Comparison of ENCODE assay signal across 8 mouse cellular contexts in genomic region chr6:146888660-146889490, GRCm38 (mm10). TPM values are rescaled to one million over a fixed set of nuclear protein-coding genes. Genes with fewer than 3 reads are reported as not detected.
DNase-seq lines count a peak whose midpoint lies in the region; ATAC-seq and TF ChIP-seq lines count a peak whose summit lies in the region.

No protein-coding gene starts in this region.

- peak overlapping the region; percentile 94 for H3K9ac ChIP-seq in heart, embryonic 11.5 days (ENCODE audit: low read depth, low read length)
- peak overlapping the region; percentile 75 for H3K9ac ChIP-seq in forebrain, embryonic 14.5 days (ENCODE audit: low read length)
- peak overlapping the region; percentile 79 for H3K9ac ChIP-seq in liver, embryonic 14.5 days (replicated peaks)

- H3K36me3 ChIP-seq in heart, embryonic 11.5 days (ENCODE audit: control insufficient read depth, insufficient read depth, low read length): no peaks in the 10 kb centered on the region
- no peaks in the 10 kb centered on the region for H3K36me3 ChIP-seq in E14TG2a.4 (ENCODE audit: insufficient read depth, low read length)
- H3K36me3 ChIP-seq in forebrain, embryonic 14.5 days (ENCODE audit: control insufficient read depth, insufficient read depth, low read length): no peaks in the 10 kb centered on the region
- H3K36me3 ChIP-seq in liver, embryonic 14.5 days (replicated peaks; ENCODE audit: control insufficient read depth, insufficient read depth, low read depth): no peaks in the 10 kb centered on the region

- H3K27me3 ChIP-seq in heart, embryonic 11.5 days (ENCODE audit: control insufficient read depth, insufficient read depth, low read length): no peaks in the 10 kb centered on the region
- no peaks in the 10 kb centered on the region; the same call in 1 of the 2 replicates for H3K27me3 ChIP-seq in E14TG2a.4 (ENCODE audit: insufficient read depth, low read length)
- no peaks in the 10 kb centered on the region; the same call in 1 of the 2 replicates for H3K27me3 ChIP-seq in forebrain, embryonic 14.5 days (replicated peaks; ENCODE audit: control insufficient read depth, insufficient read depth, low read length)
- no peaks in the 10 kb centered on the region for H3K27me3 ChIP-seq in liver, embryonic 14.5 days (ENCODE audit: control insufficient read depth, insufficient read depth, low read length)

- TF ChIP-seq EP300 in liver, embryonic 14.5 days (IDR thresholded peaks at IDR 0.05; ENCODE audit: low read depth): no peak

- peak overlapping the region; percentile 89 for H3K27ac ChIP-seq in heart, embryonic 11.5 days (ENCODE audit: low read depth, low read length)
- H3K27ac ChIP-seq in forebrain, embryonic 14.5 days (ENCODE audit: low read depth, low read length): no peak overlapping the region
- H3K27ac ChIP-seq in liver, embryonic 14.5 days: no peak overlapping the region

- 8% methylated on average over 17 of the region's 26 CpGs for WGBS in heart, embryonic 11.5 days (ENCODE audit: insufficient replicate concordance)
- WGBS in forebrain, embryonic 14.5 days: 12% methylated on average over 24 of the region's 26 CpGs
- 11% methylated on average over 26 of the region's 26 CpGs for WGBS in liver, embryonic 14.5 days (ENCODE audit: insufficient replicate concordance)

- H3K9me3 ChIP-seq in heart, embryonic 11.5 days (replicated peaks; ENCODE audit: control insufficient read depth, low read length): no peaks in the 10 kb centered on the region
- no peaks in the 10 kb centered on the region for H3K9me3 ChIP-seq in E14TG2a.4 (ENCODE audit: low read length)
- H3K9me3 ChIP-seq in forebrain, embryonic 14.5 days (replicated peaks; ENCODE audit: control insufficient read depth, low read length): no peaks in the 10 kb centered on the region
- no peaks in the 10 kb centered on the region for H3K9me3 ChIP-seq in liver, embryonic 14.5 days (ENCODE audit: control insufficient read depth, low read length)

- peaks cover 46% of the 10 kb centered on the region for H3K4me1 ChIP-seq in heart, embryonic 11.5 days (ENCODE audit: control insufficient read depth, insufficient read depth, low read length)
- peaks cover 50% of the 10 kb centered on the region for H3K4me1 ChIP-seq in E14TG2a.4 (replicated peaks; ENCODE audit: low read depth, low read length)
- peaks cover 2% of the 10 kb centered on the region; the same call in 1 of the 2 replicates for H3K4me1 ChIP-seq in forebrain, embryonic 14.5 days (ENCODE audit: control insufficient read depth, insufficient read depth, low read length)
- H3K4me1 ChIP-seq in liver, embryonic 14.5 days (replicated peaks; ENCODE audit: control insufficient read depth in 2 of 2, insufficient read depth in 2 of 2, low read length in 1 of 2): peaks cover 0 to 2% of the 10 kb centered on the region in 2 experiments; a peak in 1 of 4 replicates

- DNase-seq in heart, adult 18-20 months: no peak
- no peak for DNase-seq in forebrain, embryonic 14.5 days (ENCODE audit: low spot score)
- no peak for DNase-seq in liver, embryonic 14.5 days (ENCODE audit: low read depth in 3 of 3, low spot score in 3 of 3)
- no peak for DNase-seq in embryo, embryonic 10 days (ENCODE audit: low spot score)
- DNase-seq in gastrocnemius, postnatal 10 days: no peak
- no peak for DNase-seq in kidney, postnatal 10 days

- no peak for TF ChIP-seq CTCF in E14TG2a.4 (conservative IDR thresholded peaks at IDR 0.05; ENCODE audit: low read length)
- TF ChIP-seq CTCF in liver, embryonic 14.5 days (IDR thresholded peaks at IDR 0.05; ENCODE audit: low read depth): no peak

- peak overlapping the region; percentile 86 for H3K4me2 ChIP-seq in heart, embryonic 11.5 days
- H3K4me2 ChIP-seq in forebrain, embryonic 14.5 days (ENCODE audit: low read length): peak overlapping the region; percentile 84
- peak overlapping the region; percentile 89 for H3K4me2 ChIP-seq in liver, embryonic 14.5 days (ENCODE audit: low read depth)

- ATAC-seq in heart, embryonic 11.5 days (replicated peaks; ENCODE audit: insufficient number of reproducible peaks, low FRiP score, low TSS enrichment): peak; percentile 52
- ATAC-seq in forebrain, embryonic 14.5 days: peak; percentile 68
- peak; percentile 55 for ATAC-seq in liver, embryonic 14.5 days (ENCODE audit: insufficient read depth)

- peak overlapping the region; percentile 89 for H3K4me3 ChIP-seq in heart, embryonic 11.5 days (ENCODE audit: low read depth, low read length)
- H3K4me3 ChIP-seq in E14TG2a.4 (replicated peaks; ENCODE audit: low read length): peak overlapping the region; percentile 95
- peak overlapping the region; percentile 70 for H3K4me3 ChIP-seq in forebrain, embryonic 14.5 days (ENCODE audit: low read depth, low read length)
- H3K4me3 ChIP-seq in liver, embryonic 14.5 days (ENCODE audit: insufficient read depth in 1 of 2, low read depth in 2 of 2, low read length in 2 of 2): peak overlapping the region; percentile 74

RNA-seq across cellular contexts. Expression of gene Ppfibp1, which starts 0.6 kb away (rescaled TPM):
- polyA plus RNA-seq in heart, embryonic 11.5 days (2014; fragmentation: Nextera tagmentation; extraction: Ambion mirVana): 78.0 and 86.2 TPM in 2 replicates
- 100 to 1,000 TPM; 115 to 130 TPM for total RNA-seq in heart, adult 18-20 months (2021)
- 10.9 and 15.9 TPM in 2 replicates for polyA plus RNA-seq in forebrain, embryonic 14.5 days (2014; fragmentation: Nextera tagmentation; extraction: Ambion mirVana)
- 3.9 and 5.2 TPM in 2 replicates for polyA plus RNA-seq in liver, embryonic 14.5 days (2012; rRNA removed)
- 7.8 and 9.1 TPM in 2 replicates for polyA plus RNA-seq in liver, embryonic 14.5 days (2014; fragmentation: Nextera tagmentation; extraction: Ambion mirVana)
- total RNA-seq in gastrocnemius, postnatal 10 days (2021): 10 to 100 TPM; 47.9 to 54.9 TPM

RNA-seq across cellular contexts. Expression of gene Smco2, which starts 39.0 kb away (rescaled TPM):
- not detected in 2 replicates for polyA plus RNA-seq in heart, embryonic 11.5 days (2014; fragmentation: Nextera tagmentation; extraction: Ambion mirVana)
- total RNA-seq in heart, adult 18-20 months (2021): 1 to 10 TPM; 2.2 TPM
- not detected in 2 replicates for polyA plus RNA-seq in forebrain, embryonic 14.5 days (2014; fragmentation: Nextera tagmentation; extraction: Ambion mirVana)
- polyA plus RNA-seq in liver, embryonic 14.5 days (2012; rRNA removed): not detected in 2 replicates
- not detected in 2 replicates for polyA plus RNA-seq in liver, embryonic 14.5 days (2014; fragmentation: Nextera tagmentation; extraction: Ambion mirVana)
- total RNA-seq in gastrocnemius, postnatal 10 days (2021): not detected
